Mouse (Mus musculus) liver, adult 2 months (tissue): ENCODE results near the gene Lrrc17. TPM values are rescaled to one million over a fixed set of nuclear protein-coding genes. Genes with fewer than 3 reads are reported as not detected.
"Not testable (repeated sequence)": the region's sequence is repeated elsewhere in the genome, so short reads cannot be mapped to it uniquely, and the experiment has no call there.

Experiments used
- DNase-seq: peaks from one replicate; pipeline ENCODE4 v3.0.0-alpha.2; 2011; ENCODE audit warnings: low read depth, low spot score; ENCODE audit errors: extremely low read depth
- H3K27ac ChIP-seq: fragments of 200-500 bp; replicated peaks from 2 replicates; pipeline ENCODE4 v1.5.1; 2012; ENCODE audit warnings: low read depth, mild to moderate bottlenecking, control low read depth, inconsistent platforms, low read length; ENCODE audit not compliant: insufficient read depth
- H3K27me3 ChIP-seq: fragments of 200-500 bp; 2 replicates; pipeline ENCODE4 v1.6.1; 2012; ENCODE audit warnings: mild to moderate bottlenecking, moderate library complexity, low read length, inconsistent platforms; ENCODE audit not compliant: control insufficient read depth, insufficient read depth
- H3K36me3 ChIP-seq: fragments of 200-500 bp; 2 replicates; pipeline ENCODE4 v1.6.1; 2012; ENCODE audit warnings: low read length, inconsistent platforms; ENCODE audit not compliant: control insufficient read depth, insufficient read depth
- H3K4me1 ChIP-seq: fragments of 200-500 bp; 2 replicates; pipeline ENCODE4 v1.6.1; 2011; ENCODE audit warnings: low read length; ENCODE audit not compliant: control insufficient read depth, insufficient read depth
- H3K4me3 ChIP-seq: fragments of 200-500 bp; 2 replicates; pipeline ENCODE4 v1.5.1; 2011; ENCODE audit warnings: low read depth, mild to moderate bottlenecking, control low read depth, low read length, moderate library complexity; ENCODE audit not compliant: insufficient read depth
- H3K79me2 ChIP-seq: fragments of 200-500 bp; 2 replicates; pipeline ENCODE4 v1.6.1; 2012; ENCODE audit warnings: inconsistent platforms, mild to moderate bottlenecking, low read length, moderate library complexity; ENCODE audit not compliant: control insufficient read depth, insufficient read depth
- H3K9ac ChIP-seq: fragments of 200-500 bp; 2 replicates; pipeline ENCODE4 v1.6.1; 2012; ENCODE audit warnings: low read depth, mild to moderate bottlenecking, control low read depth, inconsistent platforms, low read length
- CTCF ChIP-seq: fragments of 200-500 bp; IDR thresholded peaks from 2 replicates; pipeline ENCODE4 v1.5.1; 2011; ENCODE audit warnings: low read depth, low read length, control low read depth
- POLR2A ChIP-seq: fragments of 200-500 bp; IDR thresholded peaks from 2 replicates; pipeline ENCODE4 v1.6.1; 2011; ENCODE audit warnings: low read length, control low read depth; ENCODE audit not compliant: insufficient read depth; ENCODE audit errors: extremely low read depth
- WGBS: fragments of 180-500 bp; shearing (Covaris S2); methylation state at CpG from one replicate; pipeline ENCODE4 v1.1.7; 2018; 5-methylcytosine and 5-hydroxymethylcytosine counted together
- polyA plus RNA-seq: library from polyadenylated mRNA; depleted of rRNA; stranded (reverse); fragments of >200 nt; gene quantifications from 2 replicates; pipeline ENCODE4 v1.2.3, GENCODE M21; 2012
- total RNA-seq: library from RNA; depleted of rRNA; stranded (reverse); fragments of >200 nt; gene quantifications from 2 replicates; pipeline ENCODE4 v1.2.3, GENCODE M21; 2014

Gene Lrrc17
- total and polyA plus RNA-seq, 2 experiments, result 0.10 to 0.37 TPM

DNA sequence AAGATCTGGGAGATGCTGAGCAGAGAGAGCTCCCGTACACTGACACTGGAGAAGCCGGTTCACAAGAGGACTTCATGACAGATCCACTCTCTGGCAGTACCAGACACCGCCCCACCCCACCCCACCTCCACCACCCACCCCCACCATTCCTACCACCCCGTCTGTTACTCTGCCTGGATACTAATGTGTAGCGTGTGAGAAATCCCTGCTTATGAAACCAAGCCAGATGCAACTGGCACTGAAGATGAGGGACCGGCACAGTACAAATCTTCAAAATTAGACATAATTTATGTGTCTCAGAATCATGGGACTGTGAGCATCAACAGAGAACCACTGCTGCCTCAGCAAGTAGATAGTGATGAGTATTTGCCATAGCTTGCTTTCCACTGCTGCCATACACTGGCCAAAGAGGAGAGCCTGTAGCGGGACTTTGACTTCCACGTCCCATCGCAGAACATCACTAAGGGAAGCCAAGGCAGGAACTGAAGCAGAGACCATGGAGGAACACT lies 49.9 kb downstream of the Lrrc17 start:
- Histone ChIP-seq H3K36me3 (no peaks in the 10 kb centered on the region), H3K27ac (no peak overlapping the region), H3K79me2 (no peaks in the 10 kb centered on the region), H3K27me3 (no peaks in the 10 kb centered on the region), H3K9ac (no peak overlapping the region), H3K4me3 (no peak overlapping the region), H3K4me1 (no peaks in the 10 kb centered on the region)
- no peak for DNase-seq
- no peak for TF ChIP-seq CTCF
- no peak for TF ChIP-seq POLR2A
- 91% methylated on average over 9 of the region's 9 CpGs for WGBS

DNA sequence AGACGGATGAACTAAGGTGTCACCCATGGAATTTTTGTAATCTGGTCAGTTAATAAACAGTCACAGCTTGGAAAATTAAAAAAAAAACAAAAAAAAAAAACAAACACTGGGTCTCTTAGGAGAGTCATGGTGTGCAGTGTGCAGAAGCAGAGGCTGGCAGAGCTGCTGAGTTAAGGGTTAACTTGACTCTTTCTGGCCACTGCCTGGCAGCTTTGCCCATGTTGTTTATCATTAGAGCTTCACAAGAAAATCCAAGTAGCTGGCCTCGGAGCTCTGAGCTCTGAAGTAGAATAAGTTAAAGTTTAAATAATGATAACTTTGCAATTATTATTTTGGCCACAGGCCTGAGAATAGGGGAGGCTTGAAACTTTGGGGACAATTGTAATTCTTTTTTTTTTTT lies 56.2 kb downstream of the Lrrc17 start:
- H3K36me3 ChIP-seq, H3K79me2 ChIP-seq, H3K4me3 ChIP-seq, H3K4me1 ChIP-seq, H3K9ac ChIP-seq, H3K27me3 ChIP-seq, DNase-seq, H3K27ac ChIP-seq: not testable (repeated sequence)
- 66% methylated on average over 2 of the region's 2 CpGs for WGBS

DNA sequence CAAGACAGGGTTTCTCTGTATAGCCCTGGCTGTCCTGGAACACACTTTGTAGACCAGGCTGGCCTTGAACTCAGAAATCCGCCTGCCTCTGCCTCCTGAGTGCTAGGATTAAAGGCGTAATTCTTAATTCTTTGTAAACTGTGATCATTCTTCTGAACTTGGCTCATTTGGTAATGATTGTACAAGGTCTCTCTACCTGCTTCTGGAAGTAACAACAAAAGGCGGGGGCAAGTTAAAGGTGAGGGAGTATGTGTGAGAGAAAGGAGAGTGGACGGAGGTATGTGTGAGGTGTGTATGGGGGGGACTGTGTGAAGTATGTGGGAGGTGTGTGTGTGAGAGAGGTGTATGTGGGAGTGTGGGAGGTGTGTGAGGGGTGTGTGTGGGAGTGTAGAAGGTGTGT lies 56.6 kb downstream of the Lrrc17 start:
- Histone ChIP-seq H3K9ac (no peak overlapping the region), H3K4me3 (no peak overlapping the region), H3K79me2 (no peaks in the 10 kb centered on the region), H3K36me3 (no peaks in the 10 kb centered on the region), H3K27ac (no peak overlapping the region), H3K4me1 (no peaks in the 10 kb centered on the region), H3K27me3 (no peaks in the 10 kb centered on the region)
- 95% methylated on average over 4 of the region's 4 CpGs for WGBS
- TF ChIP-seq CTCF (no peak), POLR2A (no peak)
- no peak for DNase-seq

DNA sequence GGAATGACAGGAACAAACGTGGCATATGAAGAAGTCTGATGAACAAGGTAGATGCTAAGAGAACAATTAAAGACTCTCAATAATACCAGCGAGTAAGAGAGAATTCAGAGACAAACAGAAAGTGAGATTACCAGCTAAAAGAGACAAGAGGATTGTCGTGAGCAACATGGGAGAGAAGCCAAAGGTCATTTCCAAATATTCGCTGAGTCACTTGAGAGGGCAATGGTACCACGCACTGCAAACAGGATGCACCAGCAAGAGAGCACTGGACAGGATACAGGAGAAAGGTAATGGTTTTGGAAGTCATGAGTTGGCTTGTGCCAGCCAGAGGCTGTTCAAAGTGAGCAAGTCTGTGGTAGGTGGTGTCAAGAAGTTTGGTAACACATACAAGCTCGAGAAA lies 62.6 kb downstream of the Lrrc17 start:
- WGBS, result 34% methylated on average over 6 of the region's 6 CpGs
- DNase-seq, result peak; percentile 53
- TF ChIP-seq POLR2A, result no peak
- no peak for TF ChIP-seq CTCF
- H3K36me3 ChIP-seq, result no peaks in the 10 kb centered on the region
- H3K27ac ChIP-seq, result no peak overlapping the region
- H3K79me2 ChIP-seq, result no peaks in the 10 kb centered on the region
- no peaks in the 10 kb centered on the region; the same call in 1 of the 2 replicates for H3K4me1 ChIP-seq
- H3K27me3 ChIP-seq, result no peaks in the 10 kb centered on the region
- H3K9ac ChIP-seq, result no peak overlapping the region
- no peak overlapping the region for H3K4me3 ChIP-seq

DNA sequence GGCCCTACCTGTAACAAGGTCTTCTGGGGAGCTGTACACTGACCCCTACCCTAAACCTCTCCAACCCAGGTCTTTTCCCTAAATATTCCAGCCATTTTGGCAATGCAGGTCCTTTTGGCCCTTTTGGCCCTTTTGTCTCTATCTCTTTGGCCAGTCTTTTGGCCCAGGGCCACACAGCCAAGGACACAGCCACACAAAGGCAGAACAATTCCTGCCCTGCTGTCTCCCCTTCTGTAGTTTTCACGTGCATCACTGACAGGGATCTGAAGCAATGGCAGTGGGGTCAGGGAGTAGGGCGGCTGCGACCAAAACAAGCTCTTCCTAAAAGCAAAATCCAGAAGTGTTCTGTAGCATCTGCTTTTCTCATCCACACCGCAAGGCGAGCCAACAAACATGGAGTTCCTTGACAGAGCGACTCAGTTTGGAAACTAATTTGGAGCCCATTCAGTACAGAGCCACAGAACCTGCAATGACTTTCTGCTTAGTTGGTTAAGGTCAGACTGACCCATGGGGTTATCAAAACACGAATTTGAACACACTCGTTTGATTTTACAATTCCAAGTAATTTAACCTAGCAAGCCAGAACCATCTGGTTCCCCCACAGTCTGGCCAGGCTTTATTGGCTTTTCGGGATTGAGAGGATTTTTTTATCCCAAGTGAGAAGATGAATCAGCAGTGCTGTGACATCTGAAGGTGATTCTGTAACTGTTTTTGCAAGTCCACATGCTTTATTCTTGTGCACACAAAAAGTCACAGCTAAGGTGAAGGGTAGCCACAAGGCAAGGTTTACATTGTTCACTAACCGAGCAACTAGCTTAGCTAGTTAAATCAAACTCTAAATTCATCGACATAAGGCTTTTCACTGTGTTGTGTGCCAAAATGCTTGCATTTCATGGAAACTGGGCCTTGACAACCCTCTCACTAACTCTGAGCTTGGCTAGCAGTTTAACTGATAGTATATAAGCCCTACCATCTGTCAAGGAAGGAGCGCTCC lies 65.2 kb downstream of the Lrrc17 start:
- no peak overlapping the region for H3K27ac ChIP-seq
- TF ChIP-seq CTCF (no peak), POLR2A (no peak)
- no peaks in the 10 kb centered on the region for H3K79me2 ChIP-seq
- no peak overlapping the region for H3K9ac ChIP-seq
- no peak for DNase-seq
- H3K36me3 ChIP-seq, result no peaks in the 10 kb centered on the region
- H3K4me3 ChIP-seq, result no peak overlapping the region
- 76% methylated on average over 12 of the region's 12 CpGs for WGBS
- no peaks in the 10 kb centered on the region; the same call in 1 of the 2 replicates for H3K4me1 ChIP-seq
- H3K27me3 ChIP-seq, result no peaks in the 10 kb centered on the region

DNA sequence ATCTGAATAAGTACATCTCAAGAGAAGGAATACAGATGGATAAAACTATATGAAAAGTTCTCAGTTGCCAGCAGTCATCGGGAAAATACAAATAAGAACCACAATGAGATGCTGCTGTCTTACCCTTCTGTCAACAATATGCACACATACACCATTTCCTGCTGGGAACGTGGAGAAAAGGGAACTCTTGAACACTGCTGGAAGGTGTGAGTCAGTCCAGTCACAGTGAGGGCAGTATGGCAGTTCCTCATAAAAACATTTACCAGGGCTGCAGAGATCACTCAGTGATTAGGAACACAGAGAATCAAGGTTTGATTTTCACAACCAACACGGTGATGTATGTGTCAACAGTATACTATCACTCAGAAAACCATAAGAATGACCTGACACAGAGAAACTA lies 67.6 kb downstream of the Lrrc17 start:
- DNase-seq, result no peak
- no peaks in the 10 kb centered on the region for H3K36me3 ChIP-seq

DNA sequence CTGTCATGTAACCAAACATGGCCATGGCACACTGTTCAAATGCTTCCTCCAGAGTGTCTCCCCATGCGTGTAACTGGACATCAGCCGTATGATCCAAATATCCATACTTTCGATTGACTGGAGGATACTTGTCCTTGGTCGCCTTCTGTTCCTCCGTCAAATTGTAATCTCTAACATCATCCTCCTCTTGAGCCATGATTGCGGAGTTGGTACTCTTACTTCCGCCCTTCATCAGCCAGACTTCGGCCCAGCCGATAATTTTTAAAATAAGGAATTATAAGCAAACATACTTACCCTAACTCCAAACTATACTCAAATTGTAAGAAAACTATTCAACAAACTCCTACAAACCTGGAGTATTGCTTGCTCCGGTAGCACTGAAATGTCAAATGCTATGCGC lies 70.9 kb downstream of the Lrrc17 start:
- not testable (repeated sequence) for H3K79me2 ChIP-seq, DNase-seq, H3K27ac ChIP-seq, H3K9ac ChIP-seq, H3K4me3 ChIP-seq, H3K27me3 ChIP-seq, H3K36me3 ChIP-seq, H3K4me1 ChIP-seq
- 95% methylated on average over 11 of the region's 11 CpGs for WGBS

More for the DNA sequence above, 67.6 kb downstream of the Lrrc17 start:
- WGBS, result 72% methylated on average over 3 of the region's 3 CpGs
- no peaks in the 10 kb centered on the region; the same call in 1 of the 2 replicates for H3K4me1 ChIP-seq
- TF ChIP-seq POLR2A, result no peak
- no peak for TF ChIP-seq CTCF
- no peaks in the 10 kb centered on the region for H3K79me2 ChIP-seq
- no peak overlapping the region for H3K27ac ChIP-seq
- no peak overlapping the region for H3K9ac ChIP-seq
- no peaks in the 10 kb centered on the region for H3K27me3 ChIP-seq
- H3K4me3 ChIP-seq, result no peak overlapping the region
